Mouse (Mus musculus) neural tube, postnatal 0 days (tissue): Measurements from ENCODE around the gene Fam107a. TPM values are rescaled to one million over a fixed set of nuclear protein-coding genes. Genes with fewer than 3 reads are reported as not detected.

ENCODE experiments used
- polyA plus RNA-seq: library from polyadenylated mRNA; unstranded; fragments of >200 nt; fragmentation: Nextera tagmentation; extraction: Ambion mirVana; gene quantifications from 2 replicates; pipeline ENCODE4 v1.2.1, GENCODE M21; 2015

Fam107a gene
- 3.0 TPM in 2 replicates for polyA plus RNA-seq

DNA sequence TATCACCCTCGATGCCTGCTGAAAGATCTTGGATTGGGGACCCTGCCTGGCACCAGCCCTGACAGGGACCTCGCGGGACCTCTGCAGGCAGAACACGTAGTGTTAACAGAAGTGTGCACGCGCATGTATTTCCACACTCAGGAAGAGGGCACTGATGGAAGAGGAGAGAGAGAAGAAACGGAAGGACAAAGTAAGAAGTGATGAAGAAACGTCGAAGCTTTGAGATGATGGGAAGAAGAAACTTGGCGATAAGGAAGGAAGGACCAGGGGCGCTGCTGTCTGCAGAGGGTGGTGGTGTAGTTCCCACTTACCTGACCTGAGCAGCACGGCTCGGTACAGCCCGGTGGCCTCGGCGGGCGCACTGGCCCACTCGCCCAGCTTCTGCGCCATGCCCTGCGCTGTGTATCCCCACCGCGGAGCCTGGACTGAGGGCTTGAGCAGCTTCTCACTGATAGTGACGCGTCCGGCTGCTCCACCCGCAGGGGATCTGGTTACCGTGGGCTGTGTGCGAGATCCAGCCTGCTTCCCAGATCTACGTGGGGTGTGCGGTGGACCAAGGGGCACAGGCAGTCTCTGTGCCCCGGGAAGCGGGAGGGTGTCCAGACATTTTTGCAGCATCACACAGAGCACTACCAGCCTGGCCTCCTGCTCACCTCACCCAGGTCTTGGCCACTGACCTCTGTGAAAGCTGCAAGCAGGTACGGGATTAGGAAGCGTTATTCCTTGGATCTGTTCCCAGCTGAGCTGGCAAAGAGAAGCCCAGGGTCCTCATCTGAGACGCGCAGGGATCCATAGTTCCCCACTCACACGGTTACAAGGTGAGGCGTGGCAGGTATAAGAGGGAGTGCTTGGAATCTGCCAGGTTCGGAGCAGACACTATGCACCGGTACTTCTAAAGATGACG is at the start of gene Fam107a:
TSS of gene Fam107a (minus strand) at position 830 of the 904 bp plus-strand sequence.

DNA sequence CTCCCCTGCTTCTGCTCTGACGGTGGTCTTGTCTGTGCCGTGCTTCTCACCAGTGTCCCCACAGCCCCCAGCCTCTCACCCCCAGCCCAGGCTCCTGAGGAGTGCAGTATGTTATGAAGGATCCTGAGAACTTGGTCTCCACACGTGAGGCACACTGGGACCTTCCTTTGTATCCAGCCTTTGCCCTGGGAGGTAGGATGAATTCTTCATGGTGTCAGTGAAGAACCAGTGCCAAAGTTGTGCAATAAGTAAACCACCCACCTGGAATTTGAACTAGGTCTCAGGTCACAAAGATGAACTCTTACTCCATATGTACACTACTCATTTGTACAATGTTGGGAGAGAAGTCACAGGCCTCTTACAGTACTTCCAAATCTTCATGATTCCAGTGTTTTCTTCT is 58.7 kb downstream of the Fam107a start, which contains the start of gene Acox2:
TSS of gene Acox2 (minus strand) at position 188 of the 400 bp plus-strand sequence.

Other genes starting within 250 kb of the Fam107a start
- gene Rpp14, start 237.7 kb downstream of the Fam107a start, polyA plus RNA-seq: 40.9 and 41.8 TPM in 2 replicates
- 57.0 and 62.8 TPM in 2 replicates for gene Pxk, start 219.8 kb downstream of the Fam107a start, polyA plus RNA-seq
- gene Pdhb, start 145.0 kb downstream of the Fam107a start, polyA plus RNA-seq: 308 and 312 TPM in 2 replicates
- gene Kctd6, start 103.9 kb downstream of the Fam107a start, polyA plus RNA-seq: 35.2 and 40.8 TPM in 2 replicates
- gene Acox2, start 58.7 kb downstream of the Fam107a start, polyA plus RNA-seq: 0.17 and 0.35 TPM in 2 replicates
- not detected in 2 replicates for gene Oit1, start 60.7 kb upstream of the Fam107a start, polyA plus RNA-seq